Mouse (Mus musculus): Measurements from ENCODE around the gene Inava.

- TF ChIP-seq CTCF (IDR thresholded peaks at IDR 0.05; ENCODE audit: borderline replicate concordance, insufficient read depth, low read length) (peak; percentile 38; the same call in 1 of the 2 replicates), POLR2A (IDR thresholded peaks at IDR 0.05; ENCODE audit: low read depth, low read length) (no peak)
Observed at GRCm38 (mm10) chr1:136212803-136213202, 21.3 kb downstream of the Inava start, which contains the start of gene Mroh3.

Measured in embryonic fibroblast, embryonic 13.5 days (primary cell).